Mouse (Mus musculus) CD4-positive, CD25-positive, alpha-beta regulatory T cell (primary cell): ENCODE measurements around the gene Epgn. TPM values are rescaled to one million over a fixed set of nuclear protein-coding genes. Genes with fewer than 3 reads are reported as not detected.

Source experiments
- polyA plus RNA-seq: library from polyadenylated mRNA; unstranded; fragments of 100-300 nt; shearing (Covaris generic); gene quantifications from one replicate; pipeline ENCODE4 v1.2.1, GENCODE M21; 2017

Epgn gene
- polyA plus RNA-seq, result not detected

DNA sequence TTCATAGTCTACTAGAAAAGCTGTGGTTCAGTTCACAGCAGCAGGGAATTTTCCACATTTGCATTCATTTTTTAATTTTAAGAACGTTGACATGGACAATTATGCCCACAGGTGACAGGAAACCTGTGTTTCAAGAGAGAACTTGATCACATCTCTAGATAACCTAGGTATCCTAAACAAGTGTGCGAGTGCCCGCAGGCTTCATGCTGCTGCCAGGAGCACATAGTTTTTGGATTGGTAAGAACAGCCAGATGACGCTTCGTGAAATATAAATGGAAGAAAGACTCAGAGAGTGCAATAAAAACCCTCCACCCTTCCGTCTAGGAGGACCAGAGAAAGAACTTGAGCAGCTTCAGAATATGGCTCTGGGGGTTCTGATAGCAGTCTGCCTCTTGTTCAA, at the start of gene Epgn:
TSS of gene Epgn (plus strand) at position 301 of the 400 bp plus-strand sequence.

DNA sequence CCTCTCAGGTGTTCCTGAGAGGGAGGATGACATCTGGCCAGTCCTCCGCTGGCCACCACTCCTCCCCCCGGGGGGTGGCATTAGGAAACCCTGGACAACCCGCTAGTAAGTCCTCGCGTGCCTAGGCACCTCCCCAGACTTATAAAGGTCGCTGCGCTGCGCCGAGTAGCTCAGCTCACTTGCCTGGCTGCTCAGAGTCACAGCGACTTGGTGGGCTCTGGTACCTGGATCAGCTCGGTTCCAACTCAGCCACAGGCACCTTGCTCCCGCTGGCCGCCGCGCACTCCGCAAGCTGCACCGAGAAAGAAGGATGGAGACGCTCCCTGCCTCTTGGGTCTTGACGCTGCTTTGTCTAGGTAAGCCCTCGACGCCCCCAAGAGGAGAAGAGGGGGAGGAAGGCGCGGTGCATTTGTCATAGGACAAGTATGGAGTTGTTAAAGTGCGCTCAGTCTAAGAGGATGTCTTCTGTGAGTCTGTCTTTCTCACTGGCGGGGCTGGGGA, 47.2 kb downstream of the Epgn start, which contains the start of gene Ereg:
TSS of gene Ereg (plus strand) at position 173 of the 501 bp plus-strand sequence.

Other genes with a start within 250 kb of the Epgn start
- 0.38 TPM for gene Cxcl3, start 241.4 kb upstream of the Epgn start, polyA plus RNA-seq
- gene Cxcl15, start 232.9 kb upstream of the Epgn start, polyA plus RNA-seq, result not detected
- not detected for gene Cxcl1, start 136.2 kb upstream of the Epgn start, polyA plus RNA-seq
- 0.87 TPM for gene Cxcl2, start 123.6 kb upstream of the Epgn start, polyA plus RNA-seq
- gene Mthfd2l, start 96.3 kb upstream of the Epgn start, polyA plus RNA-seq, result 16.6 TPM
- gene Ereg, start 47.2 kb downstream of the Epgn start, polyA plus RNA-seq, result not detected
- 2.3 TPM for gene Areg, start 112.1 kb downstream of the Epgn start, polyA plus RNA-seq